Mouse (Mus musculus): ENCODE results near the gene F12.

DNA sequence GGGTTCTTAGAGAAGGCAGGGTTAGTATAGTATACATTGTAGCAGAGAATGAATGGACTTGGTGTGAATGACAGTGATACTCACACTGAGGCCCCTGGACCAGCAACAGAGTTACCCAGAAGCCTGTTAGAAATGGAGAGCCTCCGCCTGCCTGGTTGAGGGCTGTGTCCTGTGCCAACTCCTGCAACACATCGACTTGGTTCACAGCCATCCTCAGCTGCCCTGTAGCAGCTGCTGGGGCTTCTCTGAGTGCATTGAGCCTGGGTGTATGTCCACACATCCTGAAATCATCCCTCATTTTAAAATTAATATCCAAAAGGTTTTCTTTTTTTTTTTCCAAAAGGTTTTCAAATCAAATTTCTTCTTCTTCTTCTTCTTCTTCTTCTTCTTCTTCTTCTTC is 50.7 kb downstream of the F12 start:
- TF ChIP-seq E2F4 (IDR thresholded peaks at IDR 0.05; ENCODE audit: borderline replicate concordance, low read depth, low read length) (no peak), SIN3A (IDR thresholded peaks at IDR 0.05; ENCODE audit: low read length) (no peak), MEF2A (IDR thresholded peaks at IDR 0.05; ENCODE audit: extremely low read depth, insufficient replicate concordance, low read depth, low read length, poor library complexity, severe bottlenecking) (no peak), CTCF (IDR thresholded peaks at IDR 0.05 in 2 of 3, conservative IDR thresholded peaks at IDR 0.05 in 1 of 3; ENCODE audit: control insufficient read depth in 1 of 3, insufficient read depth in 1 of 3, low read depth in 2 of 3, low read length in 3 of 3, poor library complexity in 1 of 3, severe bottlenecking in 1 of 3) (no peak), KAT2A (conservative IDR thresholded peaks at IDR 0.05; ENCODE audit: low read depth, low read length) (no peak), JUND (IDR thresholded peaks at IDR 0.05; ENCODE audit: low read depth, low read length) (no peak), EP300 (IDR thresholded peaks at IDR 0.05; ENCODE audit: low read depth in 1 of 2, low read length in 2 of 2) (no peak), ZC3H11A (IDR thresholded peaks at IDR 0.05; ENCODE audit: low read depth, low read length) (no peak), ELF1 (IDR thresholded peaks at IDR 0.05; ENCODE audit: low read depth, low read length) (no peak), USF1 (IDR thresholded peaks at IDR 0.05; ENCODE audit: low read depth, low read length) (no peak), TBP (IDR thresholded peaks at IDR 0.05; ENCODE audit: low read depth, low read length) (no peak), UBTF (IDR thresholded peaks at IDR 0.05; ENCODE audit: borderline replicate concordance, insufficient read depth, low read depth, low read length) (no peak), POLR2A (IDR thresholded peaks at IDR 0.05; ENCODE audit: control insufficient read depth in 1 of 2, insufficient read depth in 1 of 2, low read depth in 1 of 2, low read length in 2 of 2, poor library complexity in 1 of 2) (no peak), ZMIZ1 (IDR thresholded peaks at IDR 0.05; ENCODE audit: low read depth, low read length) (no peak)

Measured in MEL (cell line).